Mouse (Mus musculus): ENCODE results near the gene Tmem79.
"Not testable (repeated sequence)": the region's sequence is repeated elsewhere in the genome, so short reads cannot be mapped to it uniquely, and the experiment has no call there.

Gene Tmem79

GRCm38 (mm10) chr3:88336058-88337013, at the start of gene Tmem79, which contains the start of gene Smg5:
Gene Tmem79, minus strand, starts transcription at chr3:88336148.
Gene Smg5, plus strand, starts transcription at chr3:88336260.
- DNase-seq (ENCODE audit: low read depth, low spot score) = peak; percentile 88

- no peak for DNase-seq (ENCODE audit: low read depth, low spot score)
Observed at GRCm38 (mm10) chr3:88384364-88384763, 48.4 kb upstream of the Tmem79 start, which contains the start of gene Bglap. Gene Bglap, minus strand, starts transcription at chr3:88384464.

GRCm38 (mm10) chr3:88382383-88382782, 46.4 kb upstream of the Tmem79 start:
- not testable (repeated sequence) for DNase-seq (ENCODE audit: low read depth, low spot score)

GRCm38 (mm10) chr3:88381389-88382315, 45.7 kb upstream of the Tmem79 start:
- DNase-seq (ENCODE audit: low read depth, low spot score) = not testable (repeated sequence)

- not testable (repeated sequence) for DNase-seq (ENCODE audit: low read depth, low spot score)
Observed at GRCm38 (mm10) chr3:88378599-88378998, 42.7 kb upstream of the Tmem79 start, which contains the start of gene Bglap2. Gene Bglap2, minus strand, starts transcription at chr3:88378699.

- DNase-seq (ENCODE audit: low read depth, low spot score) = not testable (repeated sequence)
Observed at GRCm38 (mm10) chr3:88376644-88377043, 40.7 kb upstream of the Tmem79 start.

GRCm38 (mm10) chr3:88375750-88376626, 40.0 kb upstream of the Tmem79 start:
- not testable (repeated sequence) for DNase-seq (ENCODE audit: low read depth, low spot score)

GRCm38 (mm10) chr3:88372643-88373042, 36.7 kb upstream of the Tmem79 start, which contains the start of gene Bglap3:
Gene Bglap3, minus strand, starts transcription at chr3:88372743.
- not testable (repeated sequence) for DNase-seq (ENCODE audit: low read depth, low spot score)

GRCm38 (mm10) chr3:88368511-88368910, 32.6 kb upstream of the Tmem79 start:
- DNase-seq (ENCODE audit: low read depth, low spot score) = not testable (repeated sequence)

GRCm38 (mm10) chr3:88367517-88367916, 31.6 kb upstream of the Tmem79 start:
- not testable (repeated sequence) for DNase-seq (ENCODE audit: low read depth, low spot score)

GRCm38 (mm10) chr3:88366830-88367428, 31.0 kb upstream of the Tmem79 start:
- DNase-seq (ENCODE audit: low read depth, low spot score) = not testable (repeated sequence)

- DNase-seq (ENCODE audit: low read depth, low spot score) = no peak
Observed at GRCm38 (mm10) chr3:88365705-88366361, 29.9 kb upstream of the Tmem79 start.

GRCm38 (mm10) chr3:88364337-88364736, 28.4 kb upstream of the Tmem79 start, which contains the start of gene Paqr6:
Gene Paqr6, plus strand, starts transcription at chr3:88364584.
- peak; percentile 65 for DNase-seq (ENCODE audit: low read depth, low spot score)

GRCm38 (mm10) chr3:88363700-88364099, 27.8 kb upstream of the Tmem79 start:
- no peak for DNase-seq (ENCODE audit: low read depth, low spot score)

- no peak for DNase-seq (ENCODE audit: low read depth, low spot score)
Observed at GRCm38 (mm10) chr3:88361612-88362313, 25.8 kb upstream of the Tmem79 start.

- no peak for DNase-seq (ENCODE audit: low read depth, low spot score)
Observed at GRCm38 (mm10) chr3:88361096-88361495, 25.1 kb upstream of the Tmem79 start.

GRCm38 (mm10) chr3:88359989-88360388, 24.0 kb upstream of the Tmem79 start:
- no peak for DNase-seq (ENCODE audit: low read depth, low spot score)

GRCm38 (mm10) chr3:88359584-88359983, 23.6 kb upstream of the Tmem79 start:
- DNase-seq (ENCODE audit: low read depth, low spot score) = no peak
